Mouse (Mus musculus) olfactory bulb, adult 2 months (tissue): Measurements from ENCODE around the gene Crct1. TPM values are rescaled to one million over a fixed set of nuclear protein-coding genes. Genes with fewer than 3 reads are reported as not detected.

Source experiments
- H3K27ac ChIP-seq: fragments of 200-500 bp; 2 replicates; pipeline ENCODE4 v1.5.1; 2012; ENCODE audit warnings: low read depth, low read length; ENCODE audit not compliant: insufficient read depth
- H3K4me1 ChIP-seq: fragments of 200-500 bp; 2 replicates; pipeline ENCODE4 v1.6.1; 2012; ENCODE audit warnings: low read length; ENCODE audit not compliant: control insufficient read depth, insufficient read depth
- H3K4me3 ChIP-seq: fragments of 200-500 bp; 2 replicates; pipeline ENCODE4 v1.5.1; 2012; ENCODE audit warnings: mild to moderate bottlenecking, low read depth, low read length, moderate library complexity; ENCODE audit not compliant: insufficient read depth
- CTCF ChIP-seq: fragments of 200-500 bp; IDR thresholded peaks from 2 replicates; pipeline ENCODE4 v1.5.1; 2012; ENCODE audit warnings: low read depth, mild to moderate bottlenecking, low read length, moderate library complexity; ENCODE audit not compliant: insufficient read depth
- POLR2A ChIP-seq: fragments of 200-500 bp; IDR thresholded peaks from 2 replicates; pipeline ENCODE4 v1.6.1; 2012; ENCODE audit warnings: mild to moderate bottlenecking, low read depth, low read length, moderate library complexity; ENCODE audit not compliant: insufficient read depth
- WGBS: fragments of 180-500 bp; shearing (Covaris S2); methylation state at CpG from one replicate; pipeline ENCODE4 v1.1.7; 2018; 5-methylcytosine and 5-hydroxymethylcytosine counted together
- polyA plus RNA-seq: library from polyadenylated mRNA; stranded (reverse); fragments of >200 nt; gene quantifications from 2 replicates; pipeline ENCODE4 v1.2.4, GENCODE M21; 2012; ENCODE audit warnings: low replicate concordance; ENCODE audit not compliant: missing spikeins, insufficient read depth, insufficient read length

Crct1 gene
- polyA plus RNA-seq, 1 experiment: not detected

DNA sequence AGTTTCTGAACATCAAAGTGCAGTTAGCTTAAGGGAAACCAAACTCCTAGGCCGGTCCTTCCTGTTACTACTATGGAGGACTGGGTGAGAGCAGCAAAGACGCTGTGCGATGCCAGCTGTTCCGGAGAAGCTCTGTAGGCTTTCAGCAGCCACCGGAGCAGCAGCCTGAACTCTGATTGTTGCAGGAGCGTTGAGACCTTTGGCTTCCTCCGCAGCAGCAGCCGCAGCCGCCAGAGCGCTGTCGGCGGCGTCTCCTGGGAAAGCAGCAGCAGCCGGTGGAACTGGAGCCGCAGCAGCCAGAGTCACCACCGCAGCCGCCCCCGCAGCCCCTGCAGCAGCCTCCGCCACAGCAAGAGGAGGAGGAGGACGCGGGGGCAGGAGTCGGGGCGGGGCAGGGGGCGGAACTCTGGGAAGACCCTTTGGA is 1.1 kb downstream of the Crct1 start:
- Histone ChIP-seq H3K4me1 (no peaks in the 10 kb centered on the region), H3K27ac (no peak overlapping the region), H3K4me3 (peak overlapping the region; percentile 39)
- TF ChIP-seq POLR2A (no peak), CTCF (no peak)
- under 1% methylated on average over 24 of the region's 24 CpGs for WGBS

DNA sequence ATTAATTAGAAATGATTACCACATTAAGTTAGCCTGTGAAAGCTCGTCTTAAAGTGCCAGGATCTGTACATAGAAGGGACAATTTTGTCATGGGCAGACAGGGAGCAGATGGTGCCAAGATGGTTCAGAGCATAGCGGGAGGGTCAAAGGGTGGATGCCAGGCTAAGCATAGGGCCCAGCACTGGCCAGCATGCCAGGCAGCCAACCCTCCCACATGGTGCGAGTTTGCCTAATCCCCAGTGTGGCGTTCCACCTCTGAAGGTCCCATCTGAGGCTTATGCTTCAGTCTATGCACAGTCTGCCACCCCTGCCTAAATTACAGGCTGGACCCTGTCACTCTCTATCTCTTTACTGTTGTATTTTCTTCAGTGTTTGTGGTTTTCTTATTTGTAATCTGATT is 12.6 kb downstream of the Crct1 start:
- H3K4me1 ChIP-seq: no peaks in the 10 kb centered on the region
- H3K4me3 ChIP-seq: no peak overlapping the region
- no peak for TF ChIP-seq CTCF
- TF ChIP-seq POLR2A: no peak
- no peak overlapping the region for H3K27ac ChIP-seq
- WGBS: 56% methylated on average over 4 of the region's 4 CpGs

DNA sequence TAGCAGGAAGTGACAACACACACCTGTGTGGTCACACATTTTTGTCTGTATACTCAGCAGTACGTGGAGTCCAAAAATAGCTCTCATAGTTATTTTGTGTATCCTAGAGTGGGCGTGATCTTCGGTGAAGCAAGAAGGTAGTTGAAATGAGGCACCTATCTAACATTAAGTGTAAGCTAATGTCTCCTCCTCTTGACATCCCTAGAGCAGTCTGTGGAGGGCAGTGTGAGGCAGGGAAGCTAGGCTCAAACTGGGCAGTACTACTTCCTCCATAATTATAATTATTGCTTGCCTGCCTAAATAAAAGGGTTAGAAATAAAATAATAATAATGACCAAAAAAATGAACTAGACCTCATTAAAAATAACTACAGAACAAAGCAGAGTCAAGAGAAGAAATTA is 14.9 kb downstream of the Crct1 start:
- no peak overlapping the region for H3K27ac ChIP-seq
- WGBS: 79% methylated on average over 3 of the region's 3 CpGs
- TF ChIP-seq POLR2A (no peak), CTCF (no peak)

DNA sequence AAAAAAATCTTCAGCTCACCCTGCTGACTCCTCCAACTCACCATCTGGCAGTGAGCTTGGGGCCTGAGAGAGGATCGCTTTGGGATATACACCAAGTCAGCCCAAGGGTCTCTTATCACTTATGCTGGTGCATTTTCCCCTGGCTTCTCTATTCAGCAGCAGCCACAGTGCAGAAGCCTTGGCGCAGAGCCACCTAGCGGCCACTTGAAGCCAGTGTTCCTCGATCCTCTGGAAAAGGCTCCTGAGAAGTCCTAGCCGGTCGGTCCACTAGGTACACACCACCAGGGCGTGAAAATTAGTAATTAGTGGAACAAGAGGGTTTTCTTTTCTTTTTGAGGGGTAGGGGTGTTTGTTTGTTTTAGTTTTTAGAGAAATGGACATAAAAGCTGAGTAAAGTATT is 16.8 kb downstream of the Crct1 start:
- WGBS: 3% methylated on average over 7 of the region's 7 CpGs

More for the DNA sequence above, 14.9 kb downstream of the Crct1 start:
- Histone ChIP-seq H3K4me3 (no peak overlapping the region), H3K4me1 (no peaks in the 10 kb centered on the region)

DNA sequence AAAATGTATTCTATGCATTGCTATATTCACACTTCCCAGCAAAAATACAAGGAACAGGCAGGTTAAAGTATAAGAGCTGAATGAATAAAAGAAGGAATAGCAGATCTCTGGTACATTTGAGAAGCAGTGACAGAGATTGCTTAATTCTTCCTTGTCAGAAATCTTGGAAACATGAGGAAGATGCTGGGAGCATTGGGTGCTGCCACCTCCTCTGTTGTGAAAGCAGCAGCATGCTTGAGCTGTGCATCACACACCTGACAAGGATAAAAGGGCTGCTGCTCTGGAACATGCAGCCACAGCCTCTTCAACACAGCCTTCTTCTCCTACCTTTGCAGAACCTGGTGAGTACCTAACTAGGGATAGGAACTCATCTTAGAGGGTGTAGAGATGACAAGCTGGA is 23.6 kb downstream of the Crct1 start, which contains the start of gene Lce3f:
TSS of gene Lce3f (plus strand) at position 301 of the 400 bp plus-strand sequence.
- Histone ChIP-seq H3K4me1 (no peaks in the 10 kb centered on the region), H3K4me3 (no peak within 1 kb of the TSS), H3K27ac (no peak within 1 kb of the TSS)
- no peak for TF ChIP-seq POLR2A
- no peak for TF ChIP-seq CTCF

More for the DNA sequence above, 16.8 kb downstream of the Crct1 start:
- Histone ChIP-seq H3K4me3 (no peak overlapping the region), H3K27ac (no peak overlapping the region), H3K4me1 (no peaks in the 10 kb centered on the region)
- peak; percentile 85 for TF ChIP-seq CTCF
- no peak for TF ChIP-seq POLR2A

DNA sequence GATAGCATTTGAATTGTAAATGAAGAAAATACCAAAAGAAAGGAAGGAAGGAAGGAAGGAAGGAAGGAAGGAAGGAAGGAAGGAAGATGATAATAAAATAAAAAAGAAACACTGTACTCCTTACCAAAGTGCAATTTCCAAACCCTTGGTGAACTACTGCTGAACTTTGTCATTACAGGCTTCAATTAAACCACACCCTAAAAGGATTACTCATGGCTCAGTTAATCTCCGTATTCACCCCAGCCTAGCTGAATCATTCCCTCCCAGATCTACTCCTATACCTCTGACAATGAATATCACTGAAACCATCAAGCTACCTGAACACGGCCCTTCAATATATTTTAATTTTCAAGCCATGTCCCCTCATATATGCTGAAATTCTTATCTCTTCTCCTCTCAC is 37.0 kb downstream of the Crct1 start:
- TF ChIP-seq CTCF (no peak), POLR2A (no peak)
- WGBS: 59% methylated on average over 2 of the region's 2 CpGs
- H3K4me1 ChIP-seq: no peaks in the 10 kb centered on the region

DNA sequence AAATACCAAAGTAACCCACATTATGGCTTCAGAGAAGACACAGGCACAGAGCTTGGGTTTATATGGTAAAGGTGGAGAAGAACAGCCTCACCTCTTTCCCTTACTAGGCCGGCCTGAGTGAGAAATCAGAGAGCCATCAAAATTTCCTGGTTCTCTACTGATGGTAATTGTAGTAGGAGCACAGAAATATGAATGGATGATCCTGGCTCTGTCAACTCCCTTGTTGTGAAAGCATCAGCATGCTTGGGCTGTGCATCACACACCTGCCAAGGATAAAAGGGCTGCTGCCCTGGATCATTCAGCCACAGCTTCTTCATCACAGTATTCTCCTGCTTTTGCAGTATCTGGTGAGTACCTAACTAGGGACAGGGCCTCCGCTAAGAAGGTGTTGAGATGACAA is 48.7 kb downstream of the Crct1 start, which contains the start of gene Lce3e:
TSS of gene Lce3e (plus strand) at position 301 of the 400 bp plus-strand sequence.
- Histone ChIP-seq H3K27ac (no peak within 1 kb of the TSS), H3K4me3 (no peak within 1 kb of the TSS), H3K4me1 (no peaks in the 10 kb centered on the region)
- 92% methylated on average over 2 of the region's 2 CpGs for WGBS
- TF ChIP-seq POLR2A (no peak), CTCF (no peak)

More for the DNA sequence above, 37.0 kb downstream of the Crct1 start:
- H3K4me3 ChIP-seq: no peak overlapping the region
- no peak overlapping the region for H3K27ac ChIP-seq

Other genes with a start within 250 kb of the Crct1 start
- not detected in 2 replicates for gene Lce1i, start 236.8 kb downstream of the Crct1 start, polyA plus RNA-seq
- gene Lce1j, start 225.2 kb downstream of the Crct1 start, polyA plus RNA-seq: not detected in 2 replicates
- gene Lce1k, start 207.8 kb downstream of the Crct1 start, polyA plus RNA-seq: not detected in 2 replicates
- gene Kprp, start 188.4 kb downstream of the Crct1 start, polyA plus RNA-seq: not detected in 2 replicates
- not detected in 2 replicates for gene Lce1l, start 164.4 kb downstream of the Crct1 start, polyA plus RNA-seq
- not detected in 2 replicates for gene 2310050C09Rik, start 145.5 kb downstream of the Crct1 start, polyA plus RNA-seq
- not detected in 2 replicates for gene Lce3a, start 89.5 kb downstream of the Crct1 start, polyA plus RNA-seq
- not detected in 2 replicates for gene Lce3b, start 82.7 kb downstream of the Crct1 start, polyA plus RNA-seq
- not detected in 2 replicates for gene Lce3c, start 71.2 kb downstream of the Crct1 start, polyA plus RNA-seq
- gene Lce3d, start 58.3 kb downstream of the Crct1 start, polyA plus RNA-seq: not detected in 2 replicates
- gene Lce3e, start 48.6 kb downstream of the Crct1 start, polyA plus RNA-seq: not detected in 2 replicates
- not detected in 2 replicates for gene Lce3f, start 23.5 kb downstream of the Crct1 start, polyA plus RNA-seq
- not detected in 2 replicates for gene Lce1m, start 3.4 kb upstream of the Crct1 start, polyA plus RNA-seq
- gene Gm4858, start 53.1 kb upstream of the Crct1 start, polyA plus RNA-seq: not detected in 2 replicates
- not detected in 2 replicates for gene Crnn, start 129.1 kb upstream of the Crct1 start, polyA plus RNA-seq
- gene Flg2, start 181.6 kb upstream of the Crct1 start, polyA plus RNA-seq: not detected in 2 replicates